ENCODE assay signal across 8 mouse cellular contexts in the genomic region with DNA sequence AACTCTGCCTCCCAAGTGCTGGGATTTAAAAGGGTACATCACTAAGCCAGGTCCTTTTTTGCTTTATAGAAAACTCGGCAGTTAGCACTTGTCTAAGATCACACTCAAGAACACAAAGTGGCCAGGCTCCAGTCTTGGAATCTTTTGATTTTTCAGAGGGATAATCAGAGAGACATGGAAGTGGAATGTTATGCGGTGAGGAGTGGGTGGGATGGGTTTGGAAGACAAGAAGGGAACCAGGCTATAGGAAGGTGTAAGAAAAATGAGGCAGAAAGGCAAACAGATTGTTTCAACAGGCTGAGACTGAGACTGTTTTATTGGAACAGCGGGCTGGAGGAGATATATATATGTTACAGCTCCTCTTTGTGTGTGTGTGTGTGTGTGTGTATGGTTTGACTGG. TPM values are rescaled to one million over a fixed set of nuclear protein-coding genes. Genes with fewer than 3 reads are reported as not detected.
DNase-seq lines count a peak whose midpoint lies in the region; ATAC-seq and TF ChIP-seq lines count a peak whose summit lies in the region.

No protein-coding gene starts in this region.

- H3K9ac ChIP-seq in embryonic facial prominence, embryonic 15.5 days: 0 out of 2 replicates have a peak overlapping the region, but pooled peaks have one; percentile 83
- no peak overlapping the region for H3K9ac ChIP-seq in intestine, postnatal 0 days (ENCODE audit: low read depth, low read length)
- no peak overlapping the region for H3K9ac ChIP-seq in neural tube, embryonic 12.5 days

- H3K9me3 ChIP-seq in embryonic facial prominence, embryonic 15.5 days (replicated peaks): no peaks in the 10 kb centered on the region
- H3K9me3 ChIP-seq in intestine, postnatal 0 days (ENCODE audit: control insufficient read depth): no peaks in the 10 kb centered on the region
- H3K9me3 ChIP-seq in neural tube, embryonic 12.5 days: no peaks in the 10 kb centered on the region

- peak overlapping the region; percentile 99 for H3K4me3 ChIP-seq in layer of hippocampus, adult 2 months
- H3K4me3 ChIP-seq in embryonic facial prominence, embryonic 15.5 days (replicated peaks): peak overlapping the region; percentile 85; the same call in 1 of the 2 replicates
- H3K4me3 ChIP-seq in intestine, postnatal 0 days (ENCODE audit: low read depth, low read length): no peak overlapping the region
- H3K4me3 ChIP-seq in neural tube, embryonic 12.5 days: peak overlapping the region; percentile 74; the same call in 1 of the 2 replicates

- peaks cover 9% of the 10 kb centered on the region; the same call in 1 of the 2 replicates for H3K36me3 ChIP-seq in embryonic facial prominence, embryonic 15.5 days
- peaks cover 10% of the 10 kb centered on the region; the same call in 1 of the 2 replicates for H3K36me3 ChIP-seq in intestine, postnatal 0 days (ENCODE audit: control insufficient read depth, insufficient read depth)
- H3K36me3 ChIP-seq in neural tube, embryonic 12.5 days: no peaks in the 10 kb centered on the region

- intact Hi-C loops in left cerebral cortex, postnatal 4 days (cut with DNase I): no loop called here

- peak overlapping the region; percentile 98 for H3K27ac ChIP-seq in layer of hippocampus, adult 2 months
- H3K27ac ChIP-seq in embryonic facial prominence, embryonic 15.5 days (replicated peaks): peak overlapping the region; percentile 96
- peak overlapping the region; percentile 87; the same call in 1 of the 2 replicates for H3K27ac ChIP-seq in intestine, postnatal 0 days (ENCODE audit: low read depth, low read length)
- H3K27ac ChIP-seq in neural tube, embryonic 12.5 days: 0 out of 2 replicates have a peak overlapping the region, but pooled peaks have one; percentile 74

- peaks cover 41% of the 10 kb centered on the region for H3K4me1 ChIP-seq in embryonic facial prominence, embryonic 15.5 days
- H3K4me1 ChIP-seq in intestine, postnatal 0 days (replicated peaks; ENCODE audit: control insufficient read depth, insufficient read depth, low read length): 0 out of 2 replicates have a peak, but pooled peaks cover 3% of the 10 kb centered on the region
- H3K4me1 ChIP-seq in neural tube, embryonic 12.5 days: peaks cover 34% of the 10 kb centered on the region

- WGBS in embryonic facial prominence, embryonic 15.5 days: 79% methylated on average over 3 of the region's 3 CpGs
- 89% methylated on average over 3 of the region's 3 CpGs for WGBS in intestine, postnatal 0 days
- 88% methylated on average over 3 of the region's 3 CpGs for WGBS in neural tube, embryonic 12.5 days

- H3K27me3 ChIP-seq in embryonic facial prominence, embryonic 15.5 days: no peaks in the 10 kb centered on the region
- H3K27me3 ChIP-seq in intestine, postnatal 0 days (replicated peaks; ENCODE audit: control insufficient read depth, insufficient read depth, low read length): no peaks in the 10 kb centered on the region
- no peaks in the 10 kb centered on the region for H3K27me3 ChIP-seq in neural tube, embryonic 12.5 days (replicated peaks)

- no peak for ATAC-seq in embryonic facial prominence, embryonic 15.5 days (ENCODE audit: insufficient number of reproducible peaks, low FRiP score, low TSS enrichment, low read depth)
- no peak for ATAC-seq in intestine, postnatal 0 days
- ATAC-seq in neural tube, embryonic 12.5 days (ENCODE audit: low FRiP score, low read depth): no peak

- DNase-seq in layer of hippocampus, adult 2 months (ENCODE audit: low spot score in 2 of 2): no peak
- DNase-seq in layer of hippocampus, postnatal 25 days (ENCODE audit: extremely low spot score in 1 of 2, low spot score in 1 of 2): no peak
- no peak for DNase-seq in urinary bladder, postnatal 4 days (ENCODE audit: low spot score in 2 of 2)
- DNase-seq in left cerebral cortex, postnatal 4 days: no peak
- no peak for DNase-seq in right cerebral cortex, adult 2 months (ENCODE audit: low spot score in 2 of 2)

- peak overlapping the region; percentile 77 for H3K4me2 ChIP-seq in embryonic facial prominence, embryonic 15.5 days (replicated peaks)
- no peak overlapping the region for H3K4me2 ChIP-seq in intestine, postnatal 0 days (replicated peaks; ENCODE audit: low read depth)
- H3K4me2 ChIP-seq in neural tube, embryonic 12.5 days (replicated peaks): peak overlapping the region; percentile 77

- no peak for TF ChIP-seq CTCF in layer of hippocampus, adult 2 months (conservative IDR thresholded peaks at IDR 0.05)
- no peak for TF ChIP-seq CTCF in intestine, postnatal 0 days (IDR thresholded peaks at IDR 0.05; ENCODE audit: low read depth)

RNA-seq across cellular contexts. Expression of gene Tmem222, which starts 0.9 kb away (rescaled TPM):
- 10 to 100 TPM; 89.1 to 94.4 TPM for total RNA-seq in layer of hippocampus, adult 2 months (2021)
- total RNA-seq in layer of hippocampus, postnatal 25 days (2021): 10 to 100 TPM; 85.7 to 92.6 TPM
- polyA plus RNA-seq in embryonic facial prominence, embryonic 15.5 days (2015; fragmentation: Nextera tagmentation; extraction: Ambion mirVana): 79.1 and 87.8 TPM in 2 replicates
- polyA plus RNA-seq in intestine, postnatal 0 days (2015; fragmentation: Nextera tagmentation; extraction: Ambion mirVana): 52.1 and 52.8 TPM in 2 replicates
- polyA plus RNA-seq in neural tube, embryonic 12.5 days (2016; fragmentation: Nextera tagmentation; extraction: Ambion mirVana): 82.0 and 84.2 TPM in 2 replicates
- 10 to 100 TPM; 73.7 to 74.9 TPM for total RNA-seq in left cerebral cortex, postnatal 4 days (2021)

RNA-seq across cellular contexts. Expression of gene Sytl1, which starts 15.6 kb away (rescaled TPM):
- under 1 TPM; 0.20 to 0.34 TPM for total RNA-seq in layer of hippocampus, adult 2 months (2021)
- total RNA-seq in layer of hippocampus, postnatal 25 days (2021): under 1 TPM; 0.37 to 0.54 TPM
- 39.7 and 40.2 TPM in 2 replicates for polyA plus RNA-seq in embryonic facial prominence, embryonic 15.5 days (2015; fragmentation: Nextera tagmentation; extraction: Ambion mirVana)
- polyA plus RNA-seq in intestine, postnatal 0 days (2015; fragmentation: Nextera tagmentation; extraction: Ambion mirVana): 1.6 and 1.8 TPM in 2 replicates
- 0.66 and 0.73 TPM in 2 replicates for polyA plus RNA-seq in neural tube, embryonic 12.5 days (2016; fragmentation: Nextera tagmentation; extraction: Ambion mirVana)
- total RNA-seq in left cerebral cortex, postnatal 4 days (2021): under 1 TPM; 0.42 to 0.44 TPM

RNA-seq across cellular contexts. Expression of gene Map3k6, which starts 37.9 kb away (rescaled TPM):
- total RNA-seq in layer of hippocampus, adult 2 months (2021): 10 to 100 TPM in 1 of 2 experiments, 1 to 10 TPM in 1; 5.8 to 10.5 TPM
- 1 to 10 TPM; 3.0 to 6.0 TPM for total RNA-seq in layer of hippocampus, postnatal 25 days (2021)
- 17.4 and 20.6 TPM in 2 replicates for polyA plus RNA-seq in embryonic facial prominence, embryonic 15.5 days (2015; fragmentation: Nextera tagmentation; extraction: Ambion mirVana)
- polyA plus RNA-seq in intestine, postnatal 0 days (2015; fragmentation: Nextera tagmentation; extraction: Ambion mirVana): 1.8 TPM in 2 replicates
- 2.1 and 3.2 TPM in 2 replicates for polyA plus RNA-seq in neural tube, embryonic 12.5 days (2016; fragmentation: Nextera tagmentation; extraction: Ambion mirVana)
- total RNA-seq in left cerebral cortex, postnatal 4 days (2021): 1 to 10 TPM; 3.0 to 3.3 TPM
